Mouse (Mus musculus) embryonic fibroblast, embryonic 13.5 days (primary cell): ENCODE data around the gene Ncs1. TPM values are rescaled to one million over a fixed set of nuclear protein-coding genes. Genes with fewer than 3 reads are reported as not detected.

Source experiments
- H3K27ac ChIP-seq: 2 replicates; pipeline ENCODE4 v1.5.1; 2012; ENCODE audit warnings: low read length, control low read depth, inconsistent platforms; ENCODE audit not compliant: insufficient read depth
- H3K4me1 ChIP-seq: 2 replicates; pipeline ENCODE4 v1.6.1; 2011; ENCODE audit warnings: low read length; ENCODE audit not compliant: control insufficient read depth, insufficient read depth
- H3K4me3 ChIP-seq: 2 replicates; pipeline ENCODE4 v1.5.1; 2011; ENCODE audit warnings: mild to moderate bottlenecking, control low read depth, low read length; ENCODE audit not compliant: insufficient read depth
- CTCF ChIP-seq: IDR thresholded peaks from 2 replicates; pipeline ENCODE4 v1.5.1; 2011; ENCODE audit warnings: mild to moderate bottlenecking, control low read depth, low read length, moderate library complexity, borderline replicate concordance; ENCODE audit not compliant: insufficient read depth
- POLR2A ChIP-seq: IDR thresholded peaks from 2 replicates; pipeline ENCODE4 v1.6.1; 2011; ENCODE audit warnings: low read depth, mild to moderate bottlenecking, control low read depth, low read length, moderate library complexity
- polyA plus RNA-seq: library from polyadenylated mRNA; stranded (reverse); fragments of >200 nt; gene quantifications from 2 replicates; pipeline ENCODE4 v1.2.4, GENCODE M21; 2011; ENCODE audit warnings: low read depth; ENCODE audit not compliant: missing spikeins, insufficient read length

Ncs1 gene
- polyA plus RNA-seq, 1 experiment = 43.6 TPM

DNA sequence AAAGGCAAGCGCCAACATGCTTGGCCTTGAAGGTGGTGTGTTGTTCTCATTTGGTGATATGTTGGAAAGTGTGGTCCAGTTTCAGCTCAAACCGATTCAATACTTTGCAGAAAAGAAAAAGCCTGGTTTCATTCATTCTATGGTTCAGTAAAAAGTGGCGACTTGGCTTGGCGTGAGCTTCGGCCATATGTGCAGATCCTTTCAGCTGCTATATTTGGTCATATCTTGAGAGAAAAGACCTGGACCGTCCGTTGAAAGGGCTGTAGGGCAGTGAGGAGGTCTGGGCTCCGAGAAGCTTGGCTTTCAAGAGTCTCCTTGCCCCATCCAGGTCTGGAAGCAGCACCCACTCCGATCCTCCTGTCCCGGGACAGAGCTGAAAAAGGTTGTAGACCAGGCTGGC lies 24.2 kb downstream of the Ncs1 start:
- H3K27ac ChIP-seq = no peak overlapping the region
- H3K4me1 ChIP-seq = no peaks in the 10 kb centered on the region
- TF ChIP-seq CTCF (no peak), POLR2A (no peak)
- H3K4me3 ChIP-seq = no peak overlapping the region

DNA sequence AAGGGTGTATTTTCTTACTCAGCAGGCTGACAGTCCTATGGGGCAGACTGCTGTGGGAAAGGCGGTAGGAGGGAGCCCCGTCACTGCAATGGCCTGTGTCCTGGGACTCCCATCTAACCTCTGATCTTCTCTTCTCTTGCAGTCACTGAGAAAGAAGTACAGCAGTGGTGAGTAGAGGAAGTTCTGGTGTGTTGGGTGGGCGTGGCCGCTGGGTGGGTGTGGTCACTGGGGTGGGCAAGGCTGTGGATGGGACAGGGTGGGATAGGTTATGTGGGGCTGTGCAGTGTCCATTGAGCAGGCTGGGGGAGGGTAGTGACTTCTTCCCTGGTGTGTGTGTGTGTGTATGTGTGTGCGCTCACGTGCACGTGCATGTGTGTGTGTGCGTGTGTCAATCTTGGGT lies 24.8 kb downstream of the Ncs1 start:
- no peak for TF ChIP-seq CTCF
- no peak for TF ChIP-seq POLR2A
- no peaks in the 10 kb centered on the region for H3K4me1 ChIP-seq

GRCm38 (mm10) chr2:31271071-31271470 lies 25.4 kb downstream of the Ncs1 start:
- Histone ChIP-seq H3K4me3 (no peak overlapping the region), H3K4me1 (no peaks in the 10 kb centered on the region), H3K27ac (no peak overlapping the region)
- TF ChIP-seq POLR2A = no peak
- TF ChIP-seq CTCF = no peak

More for the DNA sequence above, 24.8 kb downstream of the Ncs1 start:
- H3K27ac ChIP-seq = no peak overlapping the region
- no peak overlapping the region for H3K4me3 ChIP-seq

DNA sequence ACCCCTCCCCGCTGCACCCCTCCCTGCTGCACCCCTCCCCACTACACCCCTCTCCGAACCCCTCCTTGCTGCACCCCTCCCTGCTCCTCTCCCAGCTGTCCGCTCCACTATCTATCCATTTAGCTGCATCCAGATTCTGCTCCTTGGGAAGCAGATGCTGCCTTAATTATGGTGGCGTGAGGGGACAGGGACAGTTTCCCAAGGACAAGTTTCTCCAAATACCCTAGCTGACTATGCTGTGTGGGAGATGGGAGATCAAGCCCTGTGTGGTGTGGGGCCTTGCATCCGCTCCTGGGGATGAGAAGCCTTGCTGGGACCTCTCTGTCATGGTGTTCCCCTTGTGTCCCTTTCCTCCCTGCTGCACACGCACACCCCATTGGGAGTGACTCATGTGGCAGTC lies 29.4 kb downstream of the Ncs1 start:
- Histone ChIP-seq H3K4me1 (no peaks in the 10 kb centered on the region), H3K4me3 (no peak overlapping the region), H3K27ac (no peak overlapping the region)
- TF ChIP-seq CTCF (no peak), POLR2A (no peak)

DNA sequence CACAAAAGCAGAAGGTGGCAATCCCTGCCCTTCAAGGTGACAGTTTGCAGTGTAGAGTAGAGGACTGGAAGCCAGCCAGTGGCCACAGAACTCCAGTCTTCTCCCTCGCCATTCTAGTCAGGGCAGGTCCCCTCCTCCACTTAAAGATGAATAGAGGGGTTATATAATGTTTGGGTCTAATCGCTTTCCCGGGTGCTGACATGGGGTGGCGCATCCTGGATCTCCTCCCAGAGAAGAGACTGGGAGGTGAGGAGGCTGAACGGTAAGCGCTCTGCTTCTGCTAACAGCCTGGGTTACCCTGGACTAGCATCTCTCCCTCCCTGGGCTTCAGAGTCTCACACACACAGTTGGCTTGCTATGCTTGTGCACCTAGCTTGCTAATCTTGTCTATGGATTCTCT lies 32.2 kb downstream of the Ncs1 start:
- no peak for TF ChIP-seq CTCF
- no peak for TF ChIP-seq POLR2A
- Histone ChIP-seq H3K4me1 (no peaks in the 10 kb centered on the region), H3K27ac (no peak overlapping the region), H3K4me3 (no peak overlapping the region)

GRCm38 (mm10) chr2:31278483-31278882 lies 32.9 kb downstream of the Ncs1 start:
- no peak overlapping the region for H3K4me3 ChIP-seq
- H3K4me1 ChIP-seq = no peaks in the 10 kb centered on the region
- TF ChIP-seq POLR2A (no peak), CTCF (no peak)
- no peak overlapping the region for H3K27ac ChIP-seq

DNA sequence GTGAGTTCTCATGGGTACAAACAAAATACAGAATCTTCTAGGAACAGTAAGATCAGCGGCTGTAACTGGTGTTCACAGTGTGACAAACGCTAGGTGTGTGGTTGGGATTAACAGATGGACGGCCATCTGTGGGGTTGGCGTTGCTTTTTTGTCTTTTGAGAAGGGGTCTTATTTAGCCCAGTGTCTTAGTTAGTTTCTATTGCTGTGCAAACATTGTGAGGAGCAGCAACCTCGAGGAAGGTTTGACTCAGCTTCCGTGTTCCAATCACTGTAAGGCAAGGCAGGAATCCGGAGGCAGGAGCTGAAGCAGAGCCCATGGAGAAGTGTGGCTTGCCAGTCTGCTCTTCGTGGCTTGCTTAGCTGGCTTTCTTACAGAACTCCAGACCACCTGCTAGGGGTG lies 35.5 kb downstream of the Ncs1 start:
- no peak for TF ChIP-seq POLR2A
- TF ChIP-seq CTCF = no peak
- no peak overlapping the region for H3K27ac ChIP-seq
- no peaks in the 10 kb centered on the region for H3K4me1 ChIP-seq
- no peak overlapping the region for H3K4me3 ChIP-seq

GRCm38 (mm10) chr2:31282266-31282665 lies 36.6 kb downstream of the Ncs1 start:
- Histone ChIP-seq H3K4me3 (no peak overlapping the region), H3K27ac (no peak overlapping the region), H3K4me1 (no peaks in the 10 kb centered on the region)
- TF ChIP-seq CTCF = 0 out of 2 replicates have a peak, but pooled peaks have one; percentile 34
- TF ChIP-seq POLR2A = no peak

GRCm38 (mm10) chr2:31282880-31283279 lies 37.3 kb downstream of the Ncs1 start:
- H3K4me3 ChIP-seq = no peak overlapping the region
- H3K27ac ChIP-seq = no peak overlapping the region
- TF ChIP-seq CTCF = no peak
- TF ChIP-seq POLR2A = no peak
- no peaks in the 10 kb centered on the region for H3K4me1 ChIP-seq

DNA sequence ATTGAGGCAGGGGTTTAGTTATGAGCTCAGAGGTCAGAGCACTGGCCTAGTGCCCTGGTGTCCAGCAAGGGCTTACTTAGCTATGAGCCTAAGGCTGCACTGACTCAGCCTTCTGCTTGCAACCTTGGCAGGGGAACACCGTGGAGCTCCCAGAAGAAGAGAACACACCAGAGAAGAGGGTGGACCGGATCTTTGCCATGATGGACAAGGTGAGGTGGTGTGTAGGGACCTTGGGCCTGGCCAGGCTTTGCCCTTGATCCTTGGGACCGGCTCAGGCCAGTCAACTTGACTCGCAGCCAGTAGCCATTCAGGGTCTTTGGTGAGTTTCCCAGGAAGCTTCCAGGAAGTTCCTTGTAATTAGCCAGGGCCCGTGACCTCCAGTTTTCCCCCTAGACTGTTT lies 38.9 kb downstream of the Ncs1 start:
- H3K4me3 ChIP-seq = no peak overlapping the region
- no peak overlapping the region for H3K27ac ChIP-seq
- TF ChIP-seq CTCF (no peak), POLR2A (no peak)
- no peaks in the 10 kb centered on the region for H3K4me1 ChIP-seq

DNA sequence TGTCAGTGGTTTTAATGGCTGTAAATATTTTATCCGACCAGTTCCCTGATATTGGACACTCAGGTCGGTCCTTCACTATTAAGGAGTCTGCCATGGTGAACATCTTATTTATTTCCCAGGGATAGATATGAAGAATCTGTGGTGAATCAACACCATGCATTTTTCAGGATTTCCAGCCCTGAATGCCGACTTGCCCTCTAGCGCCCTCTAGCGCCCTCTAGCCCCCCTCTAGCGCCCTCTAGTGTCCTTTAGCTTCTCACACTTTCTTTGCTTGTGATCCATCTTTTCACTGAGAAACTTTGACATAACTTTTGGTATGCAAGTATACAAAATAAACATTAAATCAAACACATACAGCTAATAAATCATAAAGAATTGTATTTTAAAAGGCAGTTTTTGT lies 45.8 kb downstream of the Ncs1 start:
- H3K27ac ChIP-seq = no peak overlapping the region
- no peak for TF ChIP-seq POLR2A
- peak; percentile 98 for TF ChIP-seq CTCF
- no peak overlapping the region for H3K4me3 ChIP-seq
- H3K4me1 ChIP-seq = no peaks in the 10 kb centered on the region
